Mouse (Mus musculus): ENCODE results near the gene Rflnb.
A peak's percentile ranks its signal among the peaks of the same experiment; 100 is the strongest.

The Rflnb gene

GRCm38 (mm10) chr11:75990965-75991835 lies 36.4 kb downstream of the Rflnb start:
- no peak for DNase-seq

DNA sequence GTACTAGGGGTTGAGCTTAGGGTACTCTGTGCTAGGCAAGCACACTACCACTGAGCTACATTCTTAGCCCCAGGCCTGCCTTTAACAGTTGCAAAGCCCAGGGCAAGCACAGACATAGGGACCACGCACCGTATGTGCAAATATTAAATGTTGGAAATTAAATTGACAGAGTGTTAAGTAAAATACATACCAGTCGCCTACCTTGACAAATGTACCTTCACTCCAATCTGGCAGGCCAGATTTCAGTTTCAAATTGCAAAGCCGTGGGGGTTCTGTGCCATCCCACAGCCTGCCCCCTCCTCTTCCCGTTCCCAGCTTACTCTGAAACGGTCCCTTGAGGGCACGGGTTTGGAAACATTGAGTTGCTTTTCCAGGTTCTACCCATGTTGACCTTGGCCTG lies 41.6 kb downstream of the Rflnb start:
- no peak for DNase-seq

- DNase-seq, result no peak
Measured at GRCm38 (mm10) chr11:75984581-75984980, 43.0 kb downstream of the Rflnb start.

DNA sequence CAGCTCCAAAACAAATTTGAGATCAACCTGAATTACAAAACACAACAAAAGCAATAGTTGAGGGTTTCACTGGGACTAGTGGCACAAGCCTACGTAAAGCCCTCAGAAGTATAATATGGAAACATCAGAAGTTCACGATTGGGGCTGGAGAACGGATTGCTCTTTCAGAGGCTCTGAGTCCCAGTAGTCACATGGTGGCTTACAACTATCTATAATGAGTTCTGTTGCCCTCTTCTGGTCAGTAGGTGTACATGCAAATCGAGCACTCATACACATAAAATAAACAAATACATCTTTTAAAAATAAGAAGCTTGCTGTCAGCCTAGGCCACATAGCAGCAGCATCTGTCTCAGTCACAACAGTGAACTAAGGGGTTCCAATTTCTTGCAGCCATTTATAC lies 44.4 kb downstream of the Rflnb start:
- DNase-seq, result no peak

GRCm38 (mm10) chr11:75980413-75980812 lies 47.2 kb downstream of the Rflnb start:
- no peak for DNase-seq

GRCm38 (mm10) chr11:75978051-75978450 lies 49.5 kb downstream of the Rflnb start:
- DNase-seq, result no peak

GRCm38 (mm10) chr11:75976748-75977147 lies 50.8 kb downstream of the Rflnb start:
- DNase-seq, result peak; percentile 56

DNA sequence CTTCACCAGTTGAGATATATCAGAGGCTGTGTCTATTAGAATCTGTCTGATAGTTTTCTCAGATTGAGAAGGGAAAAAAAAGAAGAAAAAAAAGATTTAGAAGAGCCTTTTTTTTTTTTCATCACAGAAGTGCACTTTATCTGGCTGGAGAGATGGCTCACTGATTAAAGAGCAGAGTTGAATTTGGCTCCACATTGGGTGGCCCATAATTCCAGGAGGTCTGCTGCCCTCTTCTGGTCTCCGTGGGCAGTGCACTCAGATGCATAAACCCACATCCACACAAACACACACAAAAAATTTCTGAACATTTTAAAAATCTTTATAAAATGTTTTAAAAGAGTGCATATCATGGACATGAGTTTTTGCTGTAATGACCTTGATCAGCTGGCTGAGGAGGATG lies 53.6 kb downstream of the Rflnb start:
- peak; percentile 24 for DNase-seq

DNA sequence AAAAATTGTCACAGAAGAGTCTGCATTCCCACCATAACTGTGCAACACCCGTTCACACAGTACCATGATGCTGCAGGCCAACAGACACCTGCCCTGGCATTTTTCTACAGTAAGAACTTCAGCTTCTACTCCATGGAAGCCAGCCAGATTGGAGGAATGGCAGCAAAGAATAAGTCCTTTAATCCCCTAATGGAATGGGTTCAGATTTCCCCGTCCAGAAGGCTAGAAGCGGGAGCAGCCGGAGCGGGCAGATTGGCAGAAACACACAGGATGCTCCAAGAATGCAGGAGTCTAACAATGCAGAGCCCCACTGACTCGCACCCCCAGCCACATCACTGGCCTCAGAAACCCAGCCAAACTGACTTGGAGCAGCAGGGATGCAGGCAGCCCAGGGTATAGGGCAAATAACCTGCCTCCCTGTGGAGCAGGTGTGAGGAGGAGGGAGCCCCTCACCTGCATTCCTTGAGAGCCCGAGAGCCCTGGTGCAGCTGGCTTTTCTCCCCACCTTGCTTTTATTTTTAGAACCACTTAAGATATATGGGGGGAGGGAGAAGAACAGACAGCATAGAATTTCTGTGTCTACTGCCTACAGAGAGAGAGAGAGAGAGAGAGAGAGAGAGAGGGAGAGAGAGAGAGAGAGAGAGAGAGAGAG lies 54.5 kb downstream of the Rflnb start:
- no peak for DNase-seq

DNA sequence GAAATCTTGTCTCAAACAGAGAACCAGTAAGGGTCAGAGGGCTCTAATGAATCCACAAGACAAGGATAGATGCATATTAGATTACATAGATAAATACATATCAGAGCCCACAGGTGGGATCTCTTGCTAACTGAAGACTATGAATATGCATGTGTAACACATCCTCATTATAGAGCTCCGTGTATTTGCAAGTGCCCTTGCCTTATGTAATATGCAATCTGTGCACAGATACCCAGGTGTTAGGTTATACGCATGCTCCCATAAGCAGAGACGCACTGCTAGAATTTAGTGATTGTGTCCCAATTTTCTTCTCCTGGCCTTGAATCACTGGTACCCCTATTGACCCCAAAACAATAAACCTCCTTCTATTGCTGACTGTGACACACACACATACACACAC lies 55.4 kb downstream of the Rflnb start:
- DNase-seq, result no peak

DNA sequence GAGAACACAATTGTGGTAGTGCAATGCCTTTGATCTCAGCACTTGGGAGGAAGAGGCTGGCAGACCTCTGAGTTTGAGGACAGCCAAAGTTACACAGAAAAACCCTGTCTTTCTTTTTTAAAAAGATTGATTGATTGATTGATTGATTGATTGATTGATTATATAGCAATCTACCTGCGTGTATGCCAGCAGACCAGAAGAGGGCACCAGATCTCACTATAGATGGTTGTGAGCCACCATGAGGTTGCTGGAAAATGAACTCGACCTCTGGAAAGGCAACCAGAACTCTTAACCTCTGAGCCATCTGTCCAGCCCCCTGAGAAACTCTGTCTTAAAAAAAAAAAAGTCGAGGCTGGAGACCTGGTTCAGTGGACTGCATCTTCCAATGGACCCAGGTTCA lies 57.0 kb downstream of the Rflnb start:
- no peak for DNase-seq

All from kidney, adult 9 months (tissue).